ENCODE assay signal across 15 mouse cellular contexts in genomic region chr12:73020422-73020821, GRCm38 (mm10). TPM values are rescaled to one million over a fixed set of nuclear protein-coding genes. Genes with fewer than 3 reads are reported as not detected.
DNase-seq lines count a peak whose midpoint lies in the region; ATAC-seq and TF ChIP-seq lines count a peak whose summit lies in the region.
"Had no signal": no experiment of that assay in that cellular context is flagged by ENCODE, and none has a peak within 500 bp of the region (broad histone marks: within the 10 kb centered on the region; RNA-seq: fewer than 3 reads in every experiment).

No protein-coding gene starts in this region.

- no peak overlapping the region for H3K9ac ChIP-seq in heart, embryonic 12.5 days
- H3K9ac ChIP-seq in heart, embryonic 11.5 days (ENCODE audit: low read depth, low read length): no peak overlapping the region
- H3K9ac ChIP-seq in CH12.LX (ENCODE audit: insufficient read depth, low read depth): no peak overlapping the region; the same call in 1 of the 2 replicates
- no peak overlapping the region for H3K9ac ChIP-seq in limb, embryonic 14.5 days (ENCODE audit: low read depth, low read length, severe bottlenecking)
- H3K9ac ChIP-seq in forebrain, postnatal 0 days: no peak overlapping the region
- H3K9ac ChIP-seq: embryonic facial prominence, embryonic 13.5 days; embryonic facial prominence, embryonic 15.5 days; forebrain, embryonic 12.5 days had no signal

- H3K4me2 ChIP-seq in heart, embryonic 12.5 days: no peak overlapping the region
- no peak overlapping the region for H3K4me2 ChIP-seq in heart, embryonic 11.5 days
- peak overlapping the region; percentile 18; the same call in 1 of the 2 replicates for H3K4me2 ChIP-seq in CH12.LX (ENCODE audit: insufficient read depth, low read depth, poor library complexity, severe bottlenecking)
- H3K4me2 ChIP-seq in limb, embryonic 14.5 days (replicated peaks; ENCODE audit: low read depth, low read length, severe bottlenecking): no peak overlapping the region
- no peak overlapping the region for H3K4me2 ChIP-seq in forebrain, postnatal 0 days (ENCODE audit: low read depth)
- H3K4me2 ChIP-seq: embryonic facial prominence, embryonic 13.5 days; embryonic facial prominence, embryonic 15.5 days; forebrain, embryonic 12.5 days had no signal

- dilution Hi-C loops in CH12.LX (cut with MboI; ENCODE audit: extremely low pct_ligation_motif_present, extremely low pct_unique_long_range_greater_than_20kb, low sequenced_read_pairs): no loop called here

- H3K27ac ChIP-seq in heart, embryonic 12.5 days (ENCODE audit: poor library complexity, severe bottlenecking): no peak overlapping the region
- no peak overlapping the region for H3K27ac ChIP-seq in heart, embryonic 11.5 days (ENCODE audit: low read depth, low read length)
- no peak overlapping the region for H3K27ac ChIP-seq in CH12.LX (ENCODE audit: insufficient read depth, low read depth)
- H3K27ac ChIP-seq in limb, embryonic 14.5 days (replicated peaks; ENCODE audit: low read depth, low read length): no peak overlapping the region
- H3K27ac ChIP-seq in forebrain, postnatal 0 days (ENCODE audit: low read depth, low read length): no peak overlapping the region
- H3K27ac ChIP-seq: embryonic facial prominence, embryonic 13.5 days; embryonic facial prominence, embryonic 15.5 days; forebrain, embryonic 10.5 days; forebrain, embryonic 12.5 days had no signal

- 29% methylated on average over 3 of the region's 3 CpGs for WGBS in heart, embryonic 12.5 days
- WGBS in heart, embryonic 11.5 days (ENCODE audit: insufficient replicate concordance): 56% methylated on average over 3 of the region's 3 CpGs
- WGBS in limb, embryonic 14.5 days: 15% methylated on average over 3 of the region's 3 CpGs
- 62% methylated on average over 3 of the region's 3 CpGs for WGBS in forebrain, postnatal 0 days

- no peaks in the 10 kb centered on the region for H3K79me2 ChIP-seq in CH12.LX (replicated peaks; ENCODE audit: control insufficient read depth, extremely low read depth, insufficient read depth, poor library complexity, severe bottlenecking)

- H3K4me1 ChIP-seq in heart, embryonic 12.5 days (replicated peaks): no peaks in the 10 kb centered on the region
- H3K4me1 ChIP-seq in heart, embryonic 11.5 days (ENCODE audit: control insufficient read depth, insufficient read depth, low read length): no peaks in the 10 kb centered on the region
- H3K4me1 ChIP-seq in CH12.LX (ENCODE audit: control insufficient read depth in 1 of 2, insufficient read depth in 2 of 2): peaks cover 10 to 50% of the 10 kb centered on the region in 2 experiments
- no peaks in the 10 kb centered on the region for H3K4me1 ChIP-seq in limb, embryonic 14.5 days (ENCODE audit: control insufficient read depth, insufficient read depth, low read length)
- H3K4me1 ChIP-seq in forebrain, postnatal 0 days (ENCODE audit: insufficient read depth): no peaks in the 10 kb centered on the region
- H3K4me1 ChIP-seq: embryonic facial prominence, embryonic 13.5 days; embryonic facial prominence, embryonic 15.5 days; forebrain, embryonic 10.5 days; forebrain, embryonic 12.5 days had no signal

- TF ChIP-seq CTCF in CH12.LX (conservative IDR thresholded peaks at IDR 0.05 in 1 of 2, IDR thresholded peaks at IDR 0.05 in 1 of 2; ENCODE audit: low read depth in 2 of 2, low read length in 2 of 2): no peak
- no peak for TF ChIP-seq CTCF in forebrain, postnatal 0 days (IDR thresholded peaks at IDR 0.05; ENCODE audit: low read depth)

- DNase-seq in 416B (ENCODE audit: low read depth): peak; percentile 68
- DNase-seq in CH12.LX (ENCODE audit: extremely low read depth): peak; percentile 55
- DNase-seq in limb, embryonic 14.5 days (ENCODE audit: low spot score): no peak
- DNase-seq in spleen, adult 12 weeks (ENCODE audit: low spot score): no peak
- DNase-seq in forebrain, postnatal 0 days: no peak

- 0 out of 2 replicates have a peak, but pooled peaks have one; percentile 29 for ATAC-seq in heart, embryonic 12.5 days (ENCODE audit: insufficient number of reproducible peaks, low FRiP score)
- no peak for ATAC-seq in heart, embryonic 11.5 days (replicated peaks; ENCODE audit: insufficient number of reproducible peaks, low FRiP score, low TSS enrichment)
- ATAC-seq in limb, embryonic 14.5 days (ENCODE audit: low FRiP score, low read depth): peak; percentile 34; the same call in 1 of the 2 replicates
- no peak for ATAC-seq in forebrain, postnatal 0 days
- ATAC-seq: forebrain, embryonic 16.5 days had no signal

- in situ Hi-C loops in CH12.LX (cut with MboI; ENCODE audit: low pct_ligation_motif_present, low pct_unique_long_range_greater_than_20kb, low sequenced_read_pairs): loop anchor here (10.0 kb wide), 1 partner anchor 434 kb away; no protein-coding TSS in a partner anchor

- no peak for TF ChIP-seq POLR2A in CH12.LX (IDR thresholded peaks at IDR 0.05; ENCODE audit: low read depth, low read length)
- TF ChIP-seq POLR2A in limb, embryonic 14.5 days (IDR thresholded peaks at IDR 0.05; ENCODE audit: borderline replicate concordance, extremely low read depth, insufficient read depth, insufficient read length): no peak

- H3K4me3 ChIP-seq in heart, embryonic 12.5 days: no peak overlapping the region
- no peak overlapping the region for H3K4me3 ChIP-seq in heart, embryonic 11.5 days (ENCODE audit: low read depth, low read length)
- no peak overlapping the region for H3K4me3 ChIP-seq in CH12.LX (replicated peaks in 1 of 3; ENCODE audit: low read depth in 2 of 3, low read length in 2 of 3, poor library complexity in 1 of 3)
- no peak overlapping the region for H3K4me3 ChIP-seq in limb, embryonic 14.5 days (replicated peaks; ENCODE audit: low read length)
- H3K4me3 ChIP-seq in forebrain, postnatal 0 days (ENCODE audit: low read depth, low read length): no peak overlapping the region
- H3K4me3 ChIP-seq: embryonic facial prominence, embryonic 13.5 days; embryonic facial prominence, embryonic 15.5 days; erythroblast, embryonic 14.5 days; forebrain, embryonic 10.5 days; forebrain, embryonic 12.5 days had no signal

- 0 out of 2 replicates have a peak, but pooled peaks cover 3% of the 10 kb centered on the region for H3K27me3 ChIP-seq in heart, embryonic 12.5 days (replicated peaks)
- H3K27me3 ChIP-seq in heart, embryonic 11.5 days (ENCODE audit: control insufficient read depth, insufficient read depth, low read length): no peaks in the 10 kb centered on the region
- no peaks in the 10 kb centered on the region for H3K27me3 ChIP-seq in CH12.LX (replicated peaks)
- H3K27me3 ChIP-seq in limb, embryonic 14.5 days (ENCODE audit: control insufficient read depth, insufficient read depth, low read length): no peaks in the 10 kb centered on the region
- H3K27me3 ChIP-seq in forebrain, postnatal 0 days (ENCODE audit: insufficient read depth, low read length): no peaks in the 10 kb centered on the region
- H3K27me3 ChIP-seq: embryonic facial prominence, embryonic 13.5 days; embryonic facial prominence, embryonic 15.5 days had no signal

- TF ChIP-seq EP300 in CH12.LX (IDR thresholded peaks at IDR 0.05; ENCODE audit: low read length): peak; percentile 77

- TF ChIP-seq RAD21 in CH12.LX (IDR thresholded peaks at IDR 0.05; ENCODE audit: low read depth, low read length): no peak

- no peaks in the 10 kb centered on the region for H3K36me3 ChIP-seq in heart, embryonic 12.5 days
- H3K36me3 ChIP-seq in heart, embryonic 11.5 days (ENCODE audit: control insufficient read depth, insufficient read depth, low read length): no peaks in the 10 kb centered on the region
- H3K36me3 ChIP-seq in CH12.LX (replicated peaks in 1 of 2; ENCODE audit: control insufficient read depth in 1 of 2, insufficient read depth in 1 of 2, low read length in 1 of 2): no peaks in the 10 kb centered on the region
- H3K36me3 ChIP-seq in limb, embryonic 14.5 days (ENCODE audit: control insufficient read depth, insufficient read depth, low read length): no peaks in the 10 kb centered on the region
- H3K36me3 ChIP-seq in forebrain, postnatal 0 days (ENCODE audit: insufficient read depth): no peaks in the 10 kb centered on the region
- H3K36me3 ChIP-seq: embryonic facial prominence, embryonic 13.5 days; embryonic facial prominence, embryonic 15.5 days; forebrain, embryonic 10.5 days; forebrain, embryonic 12.5 days had no signal

- H3K9me3 ChIP-seq in heart, embryonic 12.5 days (replicated peaks): no peaks in the 10 kb centered on the region
- no peaks in the 10 kb centered on the region for H3K9me3 ChIP-seq in heart, embryonic 11.5 days (replicated peaks; ENCODE audit: control insufficient read depth, low read length)
- peaks cover 5% of the 10 kb centered on the region for H3K9me3 ChIP-seq in CH12.LX (replicated peaks; ENCODE audit: low read length)
- no peaks in the 10 kb centered on the region for H3K9me3 ChIP-seq in limb, embryonic 14.5 days (ENCODE audit: control insufficient read depth, low read length)
- no peaks in the 10 kb centered on the region for H3K9me3 ChIP-seq in forebrain, postnatal 0 days (ENCODE audit: low read length)
- H3K9me3 ChIP-seq: embryonic facial prominence, embryonic 13.5 days; embryonic facial prominence, embryonic 15.5 days; forebrain, embryonic 10.5 days; forebrain, embryonic 12.5 days had no signal

TF ChIP-seq in CH12.LX, 34 proteins besides CTCF, POLR2A, EP300 and RAD21 (continues in another document):
- TF ChIP-seq MAFK (IDR thresholded peaks at IDR 0.05; ENCODE audit: insufficient replicate concordance, low read length): no peak
- TF ChIP-seq ZNF384 (IDR thresholded peaks at IDR 0.05; ENCODE audit: low read depth, low read length): no peak
- TF ChIP-seq UBTF (IDR thresholded peaks at IDR 0.05; ENCODE audit: low read depth, low read length): no peak
- peak; percentile 44; the same call in 1 of the 2 replicates for TF ChIP-seq IRF4 (IDR thresholded peaks at IDR 0.05; ENCODE audit: low read depth, low read length)
- peak; percentile 76 for TF ChIP-seq JUND (conservative IDR thresholded peaks at IDR 0.05; ENCODE audit: low read depth, low read length)
- no peak for TF ChIP-seq KAT2A (IDR thresholded peaks at IDR 0.05; ENCODE audit: insufficient replicate concordance, low read length)
- no peak for TF ChIP-seq E2F4 (IDR thresholded peaks at IDR 0.05; ENCODE audit: insufficient replicate concordance, low read depth, low read length)
- peak; percentile 35; the same call in 1 of the 2 replicates for TF ChIP-seq MEF2A (IDR thresholded peaks at IDR 0.05; ENCODE audit: borderline replicate concordance, low read depth, low read length)

RNA-seq across cellular contexts. Expression of gene Six1, which starts 33.3 kb away (rescaled TPM):
- polyA plus RNA-seq in heart, embryonic 12.5 days (2016; fragmentation: Nextera tagmentation; extraction: Ambion mirVana): 0.45 and 0.67 TPM in 2 replicates
- 1.3 and 2.3 TPM in 2 replicates for polyA plus RNA-seq in heart, embryonic 11.5 days (2014; fragmentation: Nextera tagmentation; extraction: Ambion mirVana)
- total RNA-seq in CH12.LX (2012; rRNA removed) (8.1 and 9.5 TPM in 2 replicates), CH12.LX (2014; rRNA removed) (7.6 and 7.9 TPM in 2 replicates)
- polyA plus RNA-seq in CH12.LX (2012; ENCODE audit: insufficient read length, low read depth): 16.1 and 16.5 TPM in 2 replicates
- 37.6 and 43.1 TPM in 2 replicates for polyA plus RNA-seq in limb, embryonic 14.5 days (2012; rRNA removed)
- 44.5 and 44.6 TPM in 2 replicates for polyA plus RNA-seq in limb, embryonic 14.5 days (2014; fragmentation: Nextera tagmentation; extraction: Ambion mirVana)
- 0.62 and 0.77 TPM in 2 replicates for total RNA-seq in forebrain, postnatal 0 days (2014; rRNA removed)
- 0.65 TPM in 2 replicates for polyA plus RNA-seq in forebrain, postnatal 0 days (2015; fragmentation: Nextera tagmentation; extraction: Ambion mirVana)
- total RNA-seq: MEL had no signal
- polyA plus RNA-seq: CD4-positive, CD25-positive, alpha-beta regulatory T cell, adult 4 months; erythroblast, embryonic 14.5 days had no signal

Comparison
In these comparisons a context has a peak if more than half of its experiments do, and no peak if none do; other contexts are left out.
1. ATAC-seq: peak in heart, embryonic 12.5 days (single experiment) and limb, embryonic 14.5 days (single experiment); none in heart, embryonic 11.5 days (single experiment) and forebrain, postnatal 0 days (single experiment).
2. DNase-seq: peak in 416B (single experiment) and CH12.LX (single experiment); none in limb, embryonic 14.5 days (single experiment), spleen, adult 12 weeks (single experiment) and forebrain, postnatal 0 days (single experiment).